Mouse (Mus musculus) right cerebral cortex, postnatal 14 days (tissue): ENCODE results near the gene Prdm16.

Source experiments
- DNase-seq: peaks from one replicate; pipeline ENCODE4 v3.0.0; 2022

Gene Prdm16

GRCm38 (mm10) chr4:154549961-154550393 is 86.7 kb downstream of the Prdm16 start:
- peak; percentile 52 for DNase-seq

- no peak for DNase-seq
Measured at GRCm38 (mm10) chr4:154549497-154549896, 87.2 kb downstream of the Prdm16 start.

GRCm38 (mm10) chr4:154547176-154547855 is 89.4 kb downstream of the Prdm16 start:
- DNase-seq: no peak

GRCm38 (mm10) chr4:154545296-154545695 is 91.4 kb downstream of the Prdm16 start:
- DNase-seq: no peak

GRCm38 (mm10) chr4:154543921-154544320 is 92.8 kb downstream of the Prdm16 start:
- no peak for DNase-seq

GRCm38 (mm10) chr4:154543128-154543527 is 93.5 kb downstream of the Prdm16 start:
- DNase-seq: no peak

GRCm38 (mm10) chr4:154542568-154542967 is 94.1 kb downstream of the Prdm16 start:
- no peak for DNase-seq

- no peak for DNase-seq
Measured at GRCm38 (mm10) chr4:154541632-154542276, 94.9 kb downstream of the Prdm16 start.

GRCm38 (mm10) chr4:154540671-154541070 is 96.0 kb downstream of the Prdm16 start:
- no peak for DNase-seq

- no peak for DNase-seq
Measured at GRCm38 (mm10) chr4:154539703-154540102, 97.0 kb downstream of the Prdm16 start.

GRCm38 (mm10) chr4:154538727-154539126 is 97.9 kb downstream of the Prdm16 start:
- no peak for DNase-seq

- DNase-seq: no peak
Measured at GRCm38 (mm10) chr4:154536110-154536509, 100.6 kb downstream of the Prdm16 start.

- DNase-seq: no peak
Measured at GRCm38 (mm10) chr4:154531368-154531767, 105.3 kb downstream of the Prdm16 start.

GRCm38 (mm10) chr4:154530336-154530735 is 106.3 kb downstream of the Prdm16 start:
- DNase-seq: no peak

- DNase-seq: no peak
Measured at GRCm38 (mm10) chr4:154527506-154527905, 109.2 kb downstream of the Prdm16 start.

GRCm38 (mm10) chr4:154526351-154526786 is 110.3 kb downstream of the Prdm16 start:
- no peak for DNase-seq

- no peak for DNase-seq
Measured at GRCm38 (mm10) chr4:154523898-154524297, 112.8 kb downstream of the Prdm16 start.

GRCm38 (mm10) chr4:154521881-154522676 is 114.6 kb downstream of the Prdm16 start:
- no peak for DNase-seq

GRCm38 (mm10) chr4:154519470-154520037 is 117.1 kb downstream of the Prdm16 start:
- no peak for DNase-seq

GRCm38 (mm10) chr4:154517991-154518390 is 118.7 kb downstream of the Prdm16 start:
- no peak for DNase-seq

GRCm38 (mm10) chr4:154516470-154516869 is 120.2 kb downstream of the Prdm16 start:
- no peak for DNase-seq

- DNase-seq: no peak
Measured at GRCm38 (mm10) chr4:154513664-154514063, 123.0 kb downstream of the Prdm16 start.

GRCm38 (mm10) chr4:154512518-154513090 is 124.1 kb downstream of the Prdm16 start:
- no peak for DNase-seq
